Mouse (Mus musculus) left cerebral cortex, adult 11 months (tissue): ENCODE measurements at regions not wholly inside any gene's neighbourhood (a gene's known extent, or its start where the extent isn't known, plus 50 kb on each side); places are given as distances from the start of the nearest gene placed in this dataset.

ENCODE experiments used
- DNase-seq: peaks from one replicate; pipeline ENCODE4 v3.0.0; 2022; ENCODE audit warnings: low spot score

- DNase-seq: no peak
These were observed 57.8 kb upstream of the Zfand5 start for GRCm38 (mm10) chr19:21214253-21214652.

DNA sequence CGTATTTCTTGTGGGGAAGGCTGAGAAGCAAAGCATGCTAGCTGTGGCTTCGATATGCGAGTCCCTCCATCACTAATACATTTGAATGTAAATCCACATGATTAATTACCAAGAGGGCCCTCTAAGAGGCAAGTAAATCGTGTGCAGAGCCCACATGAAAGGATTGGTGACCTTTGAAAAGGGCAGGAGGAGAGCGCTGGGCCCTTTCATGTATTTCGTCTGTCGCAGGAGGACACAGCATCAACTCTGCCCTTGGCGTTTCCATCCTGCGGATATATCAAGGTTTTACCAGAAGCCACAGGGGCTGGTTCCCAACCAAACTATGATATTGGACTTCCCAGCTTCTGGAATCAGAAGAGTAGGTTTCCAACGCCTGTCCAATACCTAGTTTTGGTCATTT lies 78.6 kb upstream of the Zfand5 start:
- no peak for DNase-seq

GRCm38 (mm10) chr19:21192576-21192975 lies 79.5 kb upstream of the Zfand5 start:
- no peak for DNase-seq

GRCm38 (mm10) chr19:21189216-21189615 lies 82.9 kb upstream of the Zfand5 start:
- DNase-seq: no peak

DNA sequence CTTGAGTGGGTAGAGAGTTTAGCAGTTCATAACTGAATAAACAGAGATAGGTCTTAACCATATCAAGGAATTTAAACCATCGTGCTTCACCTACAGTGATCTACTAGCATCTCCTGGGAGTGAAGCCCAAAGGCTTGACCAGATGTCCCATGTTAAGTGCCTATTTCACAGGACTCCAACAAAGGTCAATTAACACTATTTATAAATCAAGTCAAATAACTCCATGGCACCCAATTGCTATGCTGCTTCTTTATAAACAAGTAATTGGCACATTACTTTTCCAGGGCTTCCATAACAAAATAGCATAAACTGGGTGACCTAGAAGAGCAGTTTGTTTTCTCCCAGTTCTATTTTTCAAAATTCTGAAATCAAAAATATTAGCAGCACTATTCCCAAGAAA lies 85.4 kb upstream of the Zfand5 start:
- DNase-seq: no peak

DNA sequence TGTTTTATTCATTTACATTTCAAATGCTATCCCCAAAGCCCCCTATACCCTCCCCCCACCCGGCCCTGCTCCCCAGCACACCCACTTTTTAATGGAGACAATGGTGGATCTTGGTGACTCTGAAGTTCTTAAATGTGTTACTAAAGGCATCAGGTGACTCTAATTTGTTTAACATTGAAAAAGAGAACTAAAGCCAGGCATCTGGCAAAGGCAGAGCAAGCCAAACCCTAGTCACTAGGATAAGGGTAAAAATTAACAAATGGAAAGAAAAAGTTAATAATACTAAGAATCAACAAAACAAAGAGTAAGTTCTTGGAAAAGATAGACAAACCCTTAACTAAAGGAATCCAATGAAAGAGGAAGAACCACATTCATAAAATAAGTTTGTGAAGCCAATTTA lies 86.1 kb upstream of the Zfand5 start:
- no peak for DNase-seq

DNA sequence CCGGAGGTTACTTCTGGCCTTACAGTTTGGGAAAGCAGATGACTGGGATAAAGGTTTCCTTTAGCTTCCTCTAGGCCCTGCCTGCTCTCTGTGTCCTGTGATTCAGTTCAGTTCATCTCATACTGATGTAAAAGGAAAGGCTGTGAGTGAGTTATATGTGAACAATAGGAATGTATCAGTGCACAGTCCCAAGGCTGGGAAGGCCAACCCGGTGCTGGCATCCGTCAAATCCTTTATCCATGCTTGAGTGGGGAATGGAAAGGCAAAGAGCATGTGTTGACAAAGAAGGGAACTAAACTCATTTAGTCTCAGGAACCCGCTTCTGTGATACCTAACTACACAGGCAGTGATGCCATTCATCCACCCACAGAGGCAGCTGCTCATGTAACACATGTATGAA lies 89.0 kb upstream of the Zfand5 start:
- DNase-seq: no peak

DNA sequence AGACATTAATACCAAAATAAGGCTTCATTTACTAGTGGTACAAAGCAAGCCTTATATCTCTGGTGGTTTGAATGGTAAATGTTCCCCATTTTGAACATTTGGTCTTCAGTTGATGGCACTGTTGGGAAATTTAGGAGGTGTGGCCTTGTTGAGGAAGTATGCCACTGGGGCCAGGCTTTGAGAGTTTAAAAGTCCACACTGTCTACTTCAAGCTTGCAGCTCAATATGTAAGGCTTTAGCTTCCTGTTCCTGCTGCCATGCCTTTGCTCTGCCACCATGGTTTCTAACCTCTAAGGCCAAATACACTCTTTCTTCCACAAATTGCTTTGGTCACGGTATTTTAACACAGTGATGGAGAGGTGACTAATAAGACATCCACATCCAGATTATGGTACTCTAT lies 92.2 kb upstream of the Zfand5 start:
- no peak for DNase-seq

- DNase-seq: no peak
These were observed 96.6 kb upstream of the Zfand5 start for GRCm38 (mm10) chr19:21175426-21175831.

DNA sequence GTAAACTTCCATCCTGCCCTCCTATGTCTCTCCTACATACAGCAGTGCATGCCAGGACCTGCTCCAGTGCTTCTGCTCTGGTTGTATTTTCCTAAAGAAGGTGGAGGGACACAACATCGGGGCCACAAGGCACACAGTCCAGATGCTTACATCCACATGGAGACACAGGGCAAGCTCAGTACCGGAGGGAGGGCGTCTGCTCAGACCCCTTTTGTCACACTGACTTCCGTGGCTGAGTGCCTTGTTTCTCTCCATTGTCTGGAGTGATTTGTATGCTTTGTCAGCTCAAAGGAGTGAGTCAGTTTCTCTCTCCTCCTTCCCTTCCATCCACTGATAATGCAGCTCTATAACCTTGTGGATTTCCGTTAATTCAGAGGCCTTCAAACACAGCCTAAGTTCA lies 97.4 kb upstream of the Zfand5 start:
- no peak for DNase-seq

DNA sequence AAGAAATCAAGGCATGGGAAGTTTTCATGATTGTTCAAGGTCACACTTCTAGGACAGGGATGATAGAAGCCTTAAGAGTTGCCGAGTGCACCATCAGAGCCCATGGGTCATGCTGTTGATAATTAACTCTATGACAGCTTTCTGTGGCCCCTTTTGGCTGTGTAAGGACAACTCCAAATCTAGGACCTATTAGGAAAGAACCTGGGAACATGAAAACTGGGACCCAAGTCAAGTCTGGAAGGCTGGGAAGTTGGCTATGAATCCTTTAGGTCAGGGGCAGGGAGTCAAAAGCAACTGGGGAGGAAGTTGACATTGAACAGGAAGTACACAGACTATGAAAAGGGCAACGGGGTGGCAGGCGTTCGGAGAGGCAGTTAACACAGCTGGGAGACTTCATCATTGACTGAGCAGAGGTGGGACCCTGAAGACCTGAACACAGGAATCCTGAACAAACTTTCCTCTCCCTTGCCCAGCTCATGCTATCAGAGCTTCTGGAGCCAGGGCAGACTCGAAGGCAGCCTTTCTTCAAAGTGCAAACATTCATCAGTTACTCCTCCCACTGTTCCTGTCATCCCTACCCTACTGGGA lies 98.1 kb upstream of the Zfand5 start:
- no peak for DNase-seq

- DNase-seq: no peak
These were observed 100.9 kb upstream of the Zfand5 start for GRCm38 (mm10) chr19:21171191-21171590.

GRCm38 (mm10) chr19:21170785-21171184 lies 101.3 kb upstream of the Zfand5 start:
- DNase-seq: no peak

DNA sequence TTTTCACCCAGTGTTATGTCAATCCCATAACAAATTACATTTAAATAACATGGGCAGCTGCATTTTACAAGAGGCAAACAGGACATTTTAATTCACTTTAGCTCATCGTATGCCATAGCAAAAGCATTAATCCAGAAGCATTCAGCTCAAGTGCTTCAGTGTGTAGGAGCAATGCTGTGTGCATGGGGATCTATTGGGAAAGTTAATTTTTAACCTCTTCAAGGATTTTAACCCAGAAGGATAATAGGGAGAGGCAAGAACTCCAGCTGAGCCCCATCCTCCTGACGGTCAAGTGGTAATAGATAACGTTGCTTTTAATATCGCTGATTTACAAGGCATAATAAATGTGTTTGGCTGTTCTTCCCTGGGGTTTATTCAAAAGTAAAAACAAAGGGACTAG lies 105.1 kb upstream of the Zfand5 start:
- no peak for DNase-seq

GRCm38 (mm10) chr19:21166465-21166860 lies 105.6 kb upstream of the Zfand5 start:
- DNase-seq: no peak

- no peak for DNase-seq
These were observed 106.2 kb upstream of the Zfand5 start for GRCm38 (mm10) chr19:21165763-21166464.

GRCm38 (mm10) chr19:21163978-21164377 lies 108.1 kb upstream of the Zfand5 start:
- no peak for DNase-seq

DNA sequence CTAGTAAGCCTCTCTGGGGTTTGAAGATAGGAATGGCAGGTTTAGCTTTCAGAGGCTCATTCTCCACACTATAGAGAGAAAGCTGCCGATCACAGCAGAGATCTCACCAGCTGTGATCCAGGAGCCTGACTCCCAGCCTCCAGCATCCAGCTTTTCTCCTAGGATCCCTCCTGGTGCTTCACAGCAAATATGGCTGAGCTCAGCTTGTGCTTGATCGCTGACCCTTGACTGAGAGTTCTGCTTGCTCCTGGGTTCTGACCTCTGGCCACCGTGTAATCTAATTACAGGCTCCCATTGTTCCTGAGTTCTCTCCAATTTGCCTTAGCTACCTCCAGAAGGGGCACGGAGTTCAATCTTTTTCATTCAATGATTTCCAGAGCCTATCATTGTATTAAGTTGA lies 111.1 kb upstream of the Zfand5 start:
- DNase-seq: no peak

DNA sequence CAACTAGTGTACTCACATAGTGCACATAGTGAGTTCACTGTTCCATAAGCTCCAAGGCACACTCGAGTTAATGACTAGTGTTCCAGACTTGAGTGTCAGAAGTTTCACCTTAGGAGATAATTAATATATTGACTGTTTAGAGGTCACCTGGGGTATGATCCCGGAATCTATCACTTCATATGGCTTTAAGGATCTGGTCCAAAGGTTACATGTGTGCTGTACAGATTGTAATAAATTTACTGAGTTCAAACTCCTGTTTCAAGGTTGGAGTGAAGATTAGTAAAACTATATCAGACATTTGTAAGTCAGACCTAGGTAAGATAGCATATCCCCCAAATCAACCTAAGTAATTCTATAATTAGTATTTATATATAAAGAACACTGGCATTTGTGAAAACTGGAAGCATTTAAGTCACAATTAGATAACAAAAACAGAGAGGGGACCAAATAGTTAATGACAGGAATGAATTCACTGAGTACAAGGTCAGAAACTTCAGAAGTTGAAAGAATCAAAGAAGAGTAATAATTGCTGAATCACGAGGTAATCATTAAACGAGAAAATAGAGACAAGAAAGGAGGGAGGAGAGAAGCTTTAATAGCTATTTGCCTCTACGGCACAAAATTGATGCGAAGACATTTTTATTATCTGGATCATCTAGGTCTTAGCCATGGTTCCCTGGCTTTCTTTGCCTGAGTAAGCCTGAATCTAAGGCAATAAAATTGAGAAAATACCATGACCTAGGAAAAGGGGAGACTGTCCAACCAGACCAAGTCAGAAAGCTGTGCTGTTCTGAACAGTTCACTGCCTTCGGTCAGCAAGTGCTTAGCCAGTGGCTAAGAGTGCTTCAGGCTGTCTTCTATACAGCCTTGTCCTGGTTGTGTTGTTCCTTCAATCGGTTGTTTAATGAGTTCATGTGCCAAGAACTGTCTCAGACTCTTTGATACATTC lies 112.6 kb upstream of the Zfand5 start:
- DNase-seq: no peak

DNA sequence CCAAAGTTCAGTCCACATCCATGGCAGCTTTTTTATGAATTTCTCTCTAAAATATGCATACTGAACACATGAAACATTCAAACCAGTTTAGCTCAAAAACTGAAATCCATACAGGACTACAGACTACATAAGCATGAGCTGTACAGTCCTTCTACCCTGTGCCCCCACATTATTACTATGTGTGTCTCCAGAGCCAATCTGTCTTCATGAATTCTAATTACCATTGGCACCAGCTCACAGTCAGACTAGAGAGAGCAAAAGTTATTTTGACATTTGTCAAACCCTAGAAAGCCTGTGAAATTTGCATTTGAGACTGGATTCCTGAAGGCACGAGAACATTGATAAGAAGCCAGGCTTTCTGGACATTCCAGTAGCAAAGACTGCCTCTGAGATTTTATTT lies 117.9 kb upstream of the Zfand5 start:
- no peak for DNase-seq

DNA sequence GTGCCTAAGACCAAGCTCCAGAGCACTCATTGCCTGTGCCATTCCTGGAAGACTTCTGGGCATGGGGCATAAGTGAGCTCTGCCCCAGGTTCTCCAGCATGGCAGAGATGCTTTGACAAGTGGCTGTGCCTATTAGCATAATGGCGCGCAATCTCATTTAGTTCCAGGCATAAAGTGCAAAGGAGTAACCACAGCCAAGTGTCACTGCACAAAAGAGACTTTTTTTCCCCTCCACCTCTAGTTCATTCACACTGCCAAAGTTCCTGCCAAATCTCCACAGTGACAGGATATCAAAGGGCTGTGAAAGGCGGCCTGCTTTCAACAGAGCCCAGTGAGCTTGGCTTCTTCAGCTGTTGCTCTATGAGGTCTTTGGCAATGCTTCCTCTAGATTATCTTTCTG lies 120.1 kb upstream of the Zfand5 start:
- DNase-seq: peak; percentile 17

GRCm38 (mm10) chr19:21150849-21151248 lies 121.2 kb upstream of the Zfand5 start:
- DNase-seq: no peak

DNA sequence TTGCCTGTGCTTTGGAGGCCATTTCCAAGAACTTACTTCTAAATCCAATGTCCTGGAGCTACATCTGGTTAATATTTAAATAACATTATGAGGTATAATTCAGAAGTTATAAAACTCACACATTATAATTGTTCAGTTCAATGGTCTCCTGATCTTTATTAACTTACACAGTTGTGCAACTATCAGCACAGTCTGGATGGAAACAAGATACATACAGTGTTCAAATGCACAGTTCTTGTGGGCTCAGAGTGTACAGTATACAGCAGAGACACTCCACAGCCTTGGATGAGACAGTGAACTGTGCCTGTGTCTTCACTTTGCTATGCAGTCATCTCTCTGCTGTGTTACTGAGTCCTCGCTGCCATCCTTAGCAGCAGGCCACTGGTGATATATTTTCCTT lies 121.8 kb upstream of the Zfand5 start:
- no peak for DNase-seq
